Mouse (Mus musculus): ENCODE results near the gene Pde4d. TPM values are rescaled to one million over a fixed set of nuclear protein-coding genes. Genes with fewer than 3 reads are reported as not detected.
A peak's percentile ranks its signal among the peaks of the same experiment; 100 is the strongest.

Gene Pde4d
- total and polyA plus RNA-seq, 3 experiments = 18.5 to 18.8 TPM; not detected in 1

DNA sequence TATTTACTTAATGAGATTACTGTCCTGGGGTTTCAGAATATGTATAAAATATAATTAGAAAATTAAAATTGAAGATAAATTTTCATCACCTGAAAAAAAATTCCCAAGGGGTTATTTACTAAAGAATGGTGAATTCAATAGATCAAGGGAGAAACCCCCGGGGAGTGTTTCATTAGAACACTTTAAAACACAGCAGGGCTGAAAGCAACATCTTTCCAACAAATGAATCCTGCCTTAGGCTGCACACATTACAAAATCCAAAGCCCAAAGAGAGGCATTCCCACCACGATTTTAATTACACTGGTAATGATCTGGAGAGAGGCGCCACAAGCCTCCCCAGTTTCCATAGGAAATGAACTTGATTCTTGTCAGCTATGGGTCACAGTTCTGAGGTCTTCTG, 1205.6 kb downstream of the Pde4d start:
- TF ChIP-seq NELFE (IDR thresholded peaks at IDR 0.05; ENCODE audit: low read depth, low read length) (no peak), CTCF (IDR thresholded peaks at IDR 0.05 in 2 of 3, conservative IDR thresholded peaks at IDR 0.05 in 1 of 3; ENCODE audit: control insufficient read depth in 1 of 3, insufficient read depth in 1 of 3, low read depth in 2 of 3, low read length in 3 of 3, poor library complexity in 1 of 3, severe bottlenecking in 1 of 3) (no peak), NRF1 (IDR thresholded peaks at IDR 0.05; ENCODE audit: insufficient read depth, low read depth, low read length, poor library complexity, severe bottlenecking) (no peak)
- no peaks in the 10 kb centered on the region for H3K27me3 ChIP-seq (ENCODE audit: control insufficient read depth in 1 of 2, insufficient read depth in 2 of 2, low read length in 2 of 2)
- no peak for DNase-seq (ENCODE audit: low read depth, low spot score)
- no peaks in the 10 kb centered on the region for H3K79me2 ChIP-seq (ENCODE audit: control insufficient read depth, insufficient read depth, low read length, poor library complexity)
- H3K4me1 ChIP-seq (ENCODE audit: control insufficient read depth in 1 of 2, insufficient read depth in 2 of 2, low read length in 2 of 2) = peaks cover 13 to 23% of the 10 kb centered on the region in 2 experiments
- H3K36me3 ChIP-seq (ENCODE audit: control insufficient read depth in 1 of 2, insufficient read depth in 2 of 2, low read length in 2 of 2) = peaks cover 0 to 33% of the 10 kb centered on the region in 2 experiments; a peak in 2 of 4 replicates
- H3K9me3 ChIP-seq (replicated peaks; ENCODE audit: insufficient read depth, low read length) = no peaks in the 10 kb centered on the region
- no peak overlapping the region for H3K9ac ChIP-seq (ENCODE audit: control insufficient read depth, low read depth, low read length, poor library complexity, severe bottlenecking)
- no peak overlapping the region for H3K27ac ChIP-seq (ENCODE audit: control insufficient read depth, low read depth, low read length)
- no peak overlapping the region for H3K4me3 ChIP-seq (ENCODE audit: control insufficient read depth in 1 of 2, insufficient read depth in 1 of 2, low read depth in 2 of 2, low read length in 2 of 2)

DNA sequence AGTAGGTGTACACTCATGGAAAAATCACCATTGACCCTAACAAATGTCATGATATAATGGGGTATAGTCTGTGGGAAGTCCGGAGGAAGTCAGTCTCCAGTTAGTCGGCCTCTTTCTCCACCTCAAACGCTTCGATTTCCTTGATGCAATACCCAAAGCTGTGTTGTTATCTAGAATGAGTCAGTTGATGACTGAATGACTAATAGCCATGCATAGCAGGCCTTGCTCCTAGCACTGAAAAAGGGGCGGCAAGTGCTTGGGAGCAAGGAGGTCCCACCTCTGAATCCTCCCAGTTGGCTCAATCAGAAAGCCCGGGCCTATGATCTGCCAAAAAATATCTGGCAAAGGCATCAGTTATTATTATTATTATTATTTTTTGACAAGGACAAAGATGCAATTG, 1209.4 kb downstream of the Pde4d start:
- H3K27ac ChIP-seq (ENCODE audit: control insufficient read depth, low read depth, low read length) = no peak overlapping the region

DNA sequence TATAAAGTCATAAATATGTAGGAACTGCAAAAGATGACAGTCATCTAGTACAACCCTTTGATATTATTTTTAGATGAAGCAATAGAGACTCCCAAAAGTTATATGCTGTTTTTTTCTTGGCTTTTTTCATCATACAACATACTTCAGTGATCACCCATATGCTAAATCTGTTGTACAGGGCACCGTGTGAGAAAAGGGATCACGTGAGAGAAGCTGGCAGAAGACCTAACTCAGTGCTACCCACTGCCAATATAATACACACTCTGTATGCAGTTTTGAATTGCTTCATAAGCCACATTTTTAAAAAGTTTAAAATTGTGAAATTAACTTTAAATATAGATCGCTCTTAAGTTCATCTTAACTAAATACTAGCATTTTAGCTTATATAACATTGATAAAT, 1211.6 kb downstream of the Pde4d start:
- Histone ChIP-seq H3K4me1 (ENCODE audit: control insufficient read depth in 1 of 2, insufficient read depth in 2 of 2, low read length in 2 of 2) (peaks cover 13 to 17% of the 10 kb centered on the region in 2 experiments), H3K36me3 (ENCODE audit: control insufficient read depth in 1 of 2, insufficient read depth in 2 of 2, low read length in 2 of 2) (peaks cover 0 to 24% of the 10 kb centered on the region in 2 experiments; a peak in 2 of 4 replicates), H3K27ac (ENCODE audit: control insufficient read depth, low read depth, low read length) (no peak overlapping the region), H3K9ac (ENCODE audit: control insufficient read depth, low read depth, low read length, poor library complexity, severe bottlenecking) (no peak overlapping the region), H3K4me3 (ENCODE audit: control insufficient read depth in 1 of 2, insufficient read depth in 1 of 2, low read depth in 2 of 2, low read length in 2 of 2) (no peak overlapping the region), H3K27me3 (ENCODE audit: control insufficient read depth in 1 of 2, insufficient read depth in 2 of 2, low read length in 2 of 2) (no peaks in the 10 kb centered on the region), H3K79me2 (ENCODE audit: control insufficient read depth, insufficient read depth, low read length, poor library complexity) (no peaks in the 10 kb centered on the region), H3K9me3 (replicated peaks; ENCODE audit: insufficient read depth, low read length) (no peaks in the 10 kb centered on the region)
- DNase-seq (ENCODE audit: low read depth, low spot score) = no peak
- TF ChIP-seq NRF1 (IDR thresholded peaks at IDR 0.05; ENCODE audit: insufficient read depth, low read depth, low read length, poor library complexity, severe bottlenecking) (no peak), CTCF (IDR thresholded peaks at IDR 0.05 in 2 of 3, conservative IDR thresholded peaks at IDR 0.05 in 1 of 3; ENCODE audit: control insufficient read depth in 1 of 3, insufficient read depth in 1 of 3, low read depth in 2 of 3, low read length in 3 of 3, poor library complexity in 1 of 3, severe bottlenecking in 1 of 3) (no peak), JUND (IDR thresholded peaks at IDR 0.05; ENCODE audit: low read depth, low read length) (no peak), POLR2AphosphoS5 (IDR thresholded peaks at IDR 0.05; ENCODE audit: borderline replicate concordance, low read depth, low read length) (no peak), ZMIZ1 (IDR thresholded peaks at IDR 0.05; ENCODE audit: low read depth, low read length) (no peak), ETS1 (IDR thresholded peaks at IDR 0.05; ENCODE audit: low read depth, low read length) (no peak), RAD21 (IDR thresholded peaks at IDR 0.05; ENCODE audit: low read depth, low read length) (no peak), POLR2A (IDR thresholded peaks at IDR 0.05; ENCODE audit: control insufficient read depth in 1 of 2, insufficient read depth in 1 of 2, low read depth in 1 of 2, low read length in 2 of 2, poor library complexity in 1 of 2) (no peak), MYB (IDR thresholded peaks at IDR 0.05; ENCODE audit: low read depth, low read length) (no peak), CHD1 (IDR thresholded peaks at IDR 0.05; ENCODE audit: low read depth, low read length) (no peak), BHLHE40 (IDR thresholded peaks at IDR 0.05; ENCODE audit: borderline replicate concordance, low read depth, low read length) (no peak)

More for the DNA sequence above, 1209.4 kb downstream of the Pde4d start:
- Histone ChIP-seq H3K4me3 (ENCODE audit: control insufficient read depth in 1 of 2, insufficient read depth in 1 of 2, low read depth in 2 of 2, low read length in 2 of 2) (no peak overlapping the region), H3K9me3 (replicated peaks; ENCODE audit: insufficient read depth, low read length) (no peaks in the 10 kb centered on the region), H3K9ac (ENCODE audit: control insufficient read depth, low read depth, low read length, poor library complexity, severe bottlenecking) (no peak overlapping the region), H3K79me2 (ENCODE audit: control insufficient read depth, insufficient read depth, low read length, poor library complexity) (no peaks in the 10 kb centered on the region), H3K36me3 (ENCODE audit: control insufficient read depth in 1 of 2, insufficient read depth in 2 of 2, low read length in 2 of 2) (peaks cover 0 to 13% of the 10 kb centered on the region in 2 experiments; a peak in 2 of 4 replicates), H3K4me1 (ENCODE audit: control insufficient read depth in 1 of 2, insufficient read depth in 2 of 2, low read length in 2 of 2) (peaks cover 0 to 3% of the 10 kb centered on the region in 2 experiments; a peak in 2 of 4 replicates), H3K27me3 (ENCODE audit: control insufficient read depth in 1 of 2, insufficient read depth in 2 of 2, low read length in 2 of 2) (no peaks in the 10 kb centered on the region)
- TF ChIP-seq GATA1 (IDR thresholded peaks at IDR 0.05; ENCODE audit: low read depth, low read length) (peak; percentile 43), CHD1 (IDR thresholded peaks at IDR 0.05; ENCODE audit: low read depth, low read length) (no peak), MAX (IDR thresholded peaks at IDR 0.05; ENCODE audit: low read length) (no peak), EP300 (IDR thresholded peaks at IDR 0.05; ENCODE audit: low read depth in 1 of 2, low read length in 2 of 2) (peak; percentile 18 to 62; a peak in 2 of 4 replicates), POLR2AphosphoS5 (IDR thresholded peaks at IDR 0.05; ENCODE audit: borderline replicate concordance, low read depth, low read length) (no peak), ETS1 (IDR thresholded peaks at IDR 0.05; ENCODE audit: low read depth, low read length) (peak; percentile 49; the same call in 1 of the 2 replicates), ZNF384 (IDR thresholded peaks at IDR 0.05; ENCODE audit: low read depth, low read length) (no peak), TAL1 (IDR thresholded peaks at IDR 0.05; ENCODE audit: low read length) (no peak), MAZ (IDR thresholded peaks at IDR 0.05; ENCODE audit: low read depth, low read length) (no peak)
- peak; percentile 58 for DNase-seq (ENCODE audit: low read depth, low spot score)

All from MEL (cell line).